Mouse (Mus musculus) liver, embryonic 15.5 days (tissue): ENCODE measurements at regions not wholly inside any gene's neighbourhood (a gene's known extent, or its start where the extent isn't known, plus 50 kb on each side); places are given as distances from the start of the nearest gene placed in this dataset.

Experiments
- ATAC-seq: fragments of 200-750 bp; cut with Nextera tagmentation; 2 replicates; pipeline ENCODE4 v1.8.0; 2017; ENCODE audit warnings: moderate number of reproducible peaks, mild to moderate bottlenecking, moderate library complexity; ENCODE audit not compliant: insufficient read depth
- H3K27ac ChIP-seq: fragments of 300-500 bp; sonication (generic); replicated peaks from 2 replicates; pipeline ENCODE4 v1.5.1; 2015; ENCODE audit warnings: mild to moderate bottlenecking, inconsistent platforms
- H3K27me3 ChIP-seq: fragments of 300-500 bp; sonication (generic); 2 replicates; pipeline ENCODE4 v1.6.1; 2015; ENCODE audit warnings: mild to moderate bottlenecking, inconsistent platforms
- H3K36me3 ChIP-seq: fragments of 300-500 bp; sonication (generic); replicated peaks from 2 replicates; pipeline ENCODE4 v1.6.1; 2015; ENCODE audit warnings: moderate library complexity, mild to moderate bottlenecking, inconsistent platforms
- H3K4me1 ChIP-seq: fragments of 300-500 bp; sonication (generic); replicated peaks from 2 replicates; pipeline ENCODE4 v1.6.1; 2015; ENCODE audit warnings: inconsistent platforms
- H3K4me2 ChIP-seq: fragments of 300-500 bp; sonication (generic); 2 replicates; pipeline ENCODE4 v1.6.1; 2015; ENCODE audit warnings: moderate library complexity, mild to moderate bottlenecking, inconsistent platforms
- H3K4me3 ChIP-seq: fragments of 300-500 bp; sonication (generic); replicated peaks from 2 replicates; pipeline ENCODE4 v1.5.1; 2015; ENCODE audit warnings: mild to moderate bottlenecking, inconsistent platforms
- H3K9ac ChIP-seq: fragments of 300-500 bp; sonication (generic); 2 replicates; pipeline ENCODE4 v1.6.1; 2015; ENCODE audit warnings: moderate library complexity, mild to moderate bottlenecking, inconsistent platforms
- H3K9me3 ChIP-seq: fragments of 300-500 bp; sonication (generic); replicated peaks from 2 replicates; pipeline ENCODE4 v1.6.1; 2016; ENCODE audit warnings: inconsistent platforms
- WGBS: fragments of 180-500 bp; shearing (Covaris S2); methylation state at CpG from one replicate; pipeline ENCODE4 v1.1.7; 2015; ENCODE audit warnings: mixed read lengths; ENCODE audit not compliant: insufficient replicate concordance; 5-methylcytosine and 5-hydroxymethylcytosine counted together

GRCm38 (mm10) chr13:45181529-45182230 is 103.2 kb downstream of the Gm9817 start:
- no peak for ATAC-seq
- no peaks in the 10 kb centered on the region for H3K9me3 ChIP-seq
- no peak overlapping the region for H3K4me3 ChIP-seq
- H3K36me3 ChIP-seq = no peaks in the 10 kb centered on the region
- no peak overlapping the region for H3K27ac ChIP-seq
- H3K4me1 ChIP-seq = no peaks in the 10 kb centered on the region
- no peak overlapping the region for H3K9ac ChIP-seq
- no peak overlapping the region for H3K4me2 ChIP-seq
- 57% methylated on average over 1 of the region's 1 CpGs for WGBS
- H3K27me3 ChIP-seq = peaks cover 74% of the 10 kb centered on the region

GRCm38 (mm10) chr13:45189389-45189788 is 110.9 kb downstream of the Gm9817 start:
- Histone ChIP-seq H3K4me1 (no peaks in the 10 kb centered on the region), H3K9ac (no peak overlapping the region), H3K9me3 (no peaks in the 10 kb centered on the region), H3K27me3 (peaks cover 82% of the 10 kb centered on the region), H3K4me2 (no peak overlapping the region), H3K4me3 (no peak overlapping the region), H3K27ac (no peak overlapping the region), H3K36me3 (no peaks in the 10 kb centered on the region)
- WGBS = 54% methylated on average over 6 of the region's 6 CpGs
- ATAC-seq = no peak

- Histone ChIP-seq H3K36me3 (no peaks in the 10 kb centered on the region), H3K27ac (no peak overlapping the region), H3K4me2 (no peak overlapping the region), H3K27me3 (peaks cover 83% of the 10 kb centered on the region), H3K9ac (no peak overlapping the region), H3K4me1 (no peaks in the 10 kb centered on the region), H3K9me3 (no peaks in the 10 kb centered on the region), H3K4me3 (no peak overlapping the region)
- ATAC-seq = no peak
- WGBS = 50% methylated on average over 4 of the region's 4 CpGs
These were observed 111.7 kb downstream of the Gm9817 start for GRCm38 (mm10) chr13:45190151-45190550.

- H3K36me3 ChIP-seq = no peaks in the 10 kb centered on the region
- H3K9me3 ChIP-seq = no peaks in the 10 kb centered on the region
- no peak overlapping the region for H3K4me3 ChIP-seq
- no peak overlapping the region for H3K4me2 ChIP-seq
- H3K27ac ChIP-seq = no peak overlapping the region
- H3K9ac ChIP-seq = no peak overlapping the region
- ATAC-seq = no peak
- H3K4me1 ChIP-seq = no peaks in the 10 kb centered on the region
- 62% methylated on average over 8 of the region's 8 CpGs for WGBS
- H3K27me3 ChIP-seq = peaks cover 73% of the 10 kb centered on the region
These were observed 113.6 kb downstream of the Gm9817 start for GRCm38 (mm10) chr13:45192079-45192478.

GRCm38 (mm10) chr13:45195562-45195961 is 117.1 kb downstream of the Gm9817 start:
- H3K4me3 ChIP-seq = no peak overlapping the region
- ATAC-seq = no peak
- WGBS = 15% methylated on average over 2 of the region's 2 CpGs

GRCm38 (mm10) chr13:45196363-45196762 is 117.9 kb downstream of the Gm9817 start:
- no peak for ATAC-seq
- H3K27ac ChIP-seq = no peak overlapping the region
- H3K4me1 ChIP-seq = no peaks in the 10 kb centered on the region
- H3K4me3 ChIP-seq = no peak overlapping the region
- H3K27me3 ChIP-seq = peaks cover 62% of the 10 kb centered on the region
- no peak overlapping the region for H3K9ac ChIP-seq
- no peaks in the 10 kb centered on the region for H3K9me3 ChIP-seq
- H3K4me2 ChIP-seq = no peak overlapping the region
- no peaks in the 10 kb centered on the region for H3K36me3 ChIP-seq

More at GRCm38 (mm10) chr13:45195562-45195961, 117.1 kb downstream of the Gm9817 start:
- Histone ChIP-seq H3K9ac (no peak overlapping the region), H3K36me3 (no peaks in the 10 kb centered on the region), H3K4me2 (no peak overlapping the region), H3K27me3 (peaks cover 56% of the 10 kb centered on the region), H3K9me3 (no peaks in the 10 kb centered on the region), H3K27ac (no peak overlapping the region), H3K4me1 (no peaks in the 10 kb centered on the region)

- H3K27me3 ChIP-seq = peaks cover 54% of the 10 kb centered on the region
- H3K9me3 ChIP-seq = no peaks in the 10 kb centered on the region
- ATAC-seq = no peak
- H3K4me2 ChIP-seq = no peak overlapping the region
- H3K9ac ChIP-seq = no peak overlapping the region
- no peak overlapping the region for H3K4me3 ChIP-seq
- 46% methylated on average over 9 of the region's 9 CpGs for WGBS
- no peaks in the 10 kb centered on the region for H3K4me1 ChIP-seq
- H3K36me3 ChIP-seq = no peaks in the 10 kb centered on the region
- H3K27ac ChIP-seq = no peak overlapping the region
These were observed 122.1 kb downstream of the Gm9817 start for GRCm38 (mm10) chr13:45200511-45201120.

- no peaks in the 10 kb centered on the region for H3K36me3 ChIP-seq
- 45% methylated on average over 6 of the region's 6 CpGs for WGBS
- H3K4me2 ChIP-seq = no peak overlapping the region
- H3K27ac ChIP-seq = no peak overlapping the region
- H3K9ac ChIP-seq = no peak overlapping the region
- H3K27me3 ChIP-seq = peaks cover 66% of the 10 kb centered on the region
- H3K4me1 ChIP-seq = no peaks in the 10 kb centered on the region
- H3K9me3 ChIP-seq = no peaks in the 10 kb centered on the region
- ATAC-seq = no peak
- no peak overlapping the region for H3K4me3 ChIP-seq
These were observed 126.4 kb downstream of the Gm9817 start for GRCm38 (mm10) chr13:45204856-45205255.

- Histone ChIP-seq H3K9me3 (no peaks in the 10 kb centered on the region), H3K9ac (no peak overlapping the region), H3K4me2 (no peak overlapping the region), H3K4me3 (no peak overlapping the region), H3K36me3 (no peaks in the 10 kb centered on the region), H3K27me3 (peaks cover 63% of the 10 kb centered on the region), H3K4me1 (no peaks in the 10 kb centered on the region), H3K27ac (no peak overlapping the region)
- no peak for ATAC-seq
- WGBS = 62% methylated on average over 5 of the region's 5 CpGs
These were observed 130.2 kb downstream of the Gm9817 start for GRCm38 (mm10) chr13:45208540-45209197.

GRCm38 (mm10) chr13:45211241-45211640 is 132.7 kb downstream of the Gm9817 start:
- Histone ChIP-seq H3K27me3 (peaks cover 62% of the 10 kb centered on the region), H3K36me3 (no peaks in the 10 kb centered on the region), H3K4me2 (no peak overlapping the region), H3K4me1 (no peaks in the 10 kb centered on the region), H3K9me3 (no peaks in the 10 kb centered on the region), H3K4me3 (no peak overlapping the region), H3K27ac (no peak overlapping the region), H3K9ac (no peak overlapping the region)
- WGBS = 63% methylated on average over 9 of the region's 9 CpGs
- ATAC-seq = no peak

- H3K4me3 ChIP-seq = no peak overlapping the region
- no peaks in the 10 kb centered on the region for H3K36me3 ChIP-seq
- no peak for ATAC-seq
- H3K4me1 ChIP-seq = no peaks in the 10 kb centered on the region
- H3K27me3 ChIP-seq = peaks cover 67% of the 10 kb centered on the region
- no peak overlapping the region for H3K9ac ChIP-seq
- no peak overlapping the region for H3K4me2 ChIP-seq
- no peaks in the 10 kb centered on the region for H3K9me3 ChIP-seq
- no peak overlapping the region for H3K27ac ChIP-seq
- 33% methylated on average over 5 of the region's 5 CpGs for WGBS
These were observed 134.8 kb downstream of the Gm9817 start for GRCm38 (mm10) chr13:45213116-45213834.
